ENCODE assay signal across 8 mouse cellular contexts in the genomic region with DNA sequence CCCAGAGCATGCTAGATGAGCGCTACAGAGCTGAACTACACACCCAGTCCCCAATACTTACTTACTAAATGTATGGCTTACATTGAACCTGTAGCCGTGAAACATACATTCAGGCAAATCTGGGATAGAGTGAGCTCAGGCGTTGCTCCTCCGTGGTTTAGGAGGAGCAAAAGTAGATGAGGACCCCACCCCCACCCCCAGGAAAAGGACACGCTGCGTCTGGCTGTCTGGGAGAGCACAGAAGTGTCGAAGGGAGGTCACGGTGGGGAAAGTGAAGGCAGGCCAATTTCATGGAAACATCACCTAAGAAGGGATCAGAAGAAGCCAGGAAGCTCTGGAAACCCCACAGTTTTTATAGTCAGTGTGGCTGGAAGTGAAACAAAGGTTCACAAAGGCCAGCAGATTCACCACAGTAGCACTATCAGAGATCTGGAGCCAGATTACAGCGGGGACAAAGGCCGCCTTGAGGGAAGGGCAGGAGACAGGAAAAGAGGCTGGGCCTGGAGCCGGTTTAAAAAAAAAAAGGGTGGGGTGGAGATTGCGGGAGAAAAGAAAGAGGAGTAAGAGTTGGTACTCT. TPM values are rescaled to one million over a fixed set of nuclear protein-coding genes. Genes with fewer than 3 reads are reported as not detected.
DNase-seq lines count a peak whose midpoint lies in the region; ATAC-seq and TF ChIP-seq lines count a peak whose summit lies in the region.

No protein-coding gene starts in this region.

- intact Hi-C loops in left cerebral cortex, postnatal 4 days (cut with DNase I), result no loop called here

- no peaks in the 10 kb centered on the region for H3K27me3 ChIP-seq in intestine, embryonic 16.5 days (replicated peaks; ENCODE audit: control insufficient read depth, insufficient read depth, low read length)
- H3K27me3 ChIP-seq in neural tube, embryonic 12.5 days (replicated peaks), result no peaks in the 10 kb centered on the region

- H3K4me1 ChIP-seq in lung, adult 2 months (ENCODE audit: control insufficient read depth, insufficient read depth, low read length), result peaks cover 5% of the 10 kb centered on the region
- peaks cover 9% of the 10 kb centered on the region for H3K4me1 ChIP-seq in intestine, embryonic 16.5 days (ENCODE audit: control insufficient read depth, insufficient read depth, low read length)
- H3K4me1 ChIP-seq in neural tube, embryonic 12.5 days, result peaks cover 11% of the 10 kb centered on the region; the same call in 1 of the 2 replicates

- peak overlapping the region; percentile 70 for H3K9ac ChIP-seq in intestine, embryonic 16.5 days (ENCODE audit: low read depth, low read length)
- peak overlapping the region; percentile 71 for H3K9ac ChIP-seq in neural tube, embryonic 12.5 days

- H3K27ac ChIP-seq in intestine, embryonic 16.5 days (ENCODE audit: low read length), result peak overlapping the region; percentile 96
- H3K27ac ChIP-seq in neural tube, embryonic 12.5 days, result peak overlapping the region; percentile 83

- no peaks in the 10 kb centered on the region for H3K36me3 ChIP-seq in intestine, embryonic 16.5 days (ENCODE audit: control insufficient read depth, insufficient read depth, low read length)
- no peaks in the 10 kb centered on the region for H3K36me3 ChIP-seq in neural tube, embryonic 12.5 days

- no peak for TF ChIP-seq POLR2A in lung, adult 2 months (IDR thresholded peaks at IDR 0.05; ENCODE audit: borderline replicate concordance, extremely low read depth, low read depth, low read length)

- peak; percentile 78 for ATAC-seq in intestine, embryonic 16.5 days
- ATAC-seq in neural tube, embryonic 12.5 days (ENCODE audit: low FRiP score, low read depth), result peak; percentile 25
- no peak; the same call in 1 of the 2 replicates for ATAC-seq in granulocyte monocyte progenitor cell, adult 5-6 weeks (replicated peaks; ENCODE audit: poor library complexity, severe bottlenecking)

- peak overlapping the region; percentile 78 for H3K4me3 ChIP-seq in lung, adult 2 months (replicated peaks; ENCODE audit: extremely low read depth, low read depth, low read length)
- H3K4me3 ChIP-seq in intestine, embryonic 16.5 days (ENCODE audit: low read length), result peak overlapping the region; percentile 53
- H3K4me3 ChIP-seq in neural tube, embryonic 12.5 days, result peak overlapping the region; percentile 29

- no peaks in the 10 kb centered on the region for H3K9me3 ChIP-seq in intestine, embryonic 16.5 days (ENCODE audit: control insufficient read depth, low read length)
- no peaks in the 10 kb centered on the region for H3K9me3 ChIP-seq in neural tube, embryonic 12.5 days

- WGBS in lung, adult 2 months, result 7% methylated on average over 12 of the region's 12 CpGs
- WGBS in intestine, embryonic 16.5 days, result 2% methylated on average over 12 of the region's 12 CpGs
- 6% methylated on average over 12 of the region's 12 CpGs for WGBS in neural tube, embryonic 12.5 days

- no peak for DNase-seq in lung, adult 2 months
- no peak for DNase-seq in lung, postnatal 14 days
- peak; percentile 72 for DNase-seq in embryo, embryonic 9.5 days (ENCODE audit: extremely low spot score)
- DNase-seq in left cerebral cortex, postnatal 4 days, result no peak
- DNase-seq in layer of hippocampus, postnatal 10 days (ENCODE audit: low spot score in 2 of 2), result no peak

- peak overlapping the region; percentile 72 for H3K4me2 ChIP-seq in intestine, embryonic 16.5 days (ENCODE audit: low read depth, low read length)
- H3K4me2 ChIP-seq in neural tube, embryonic 12.5 days (replicated peaks), result peak overlapping the region; percentile 65

- TF ChIP-seq CTCF in lung, adult 2 months (IDR thresholded peaks at IDR 0.05; ENCODE audit: insufficient read depth, low read length), result no peak

RNA-seq across cellular contexts. Expression of a gene that starts 20.0 kb away (rescaled TPM):
- 16.7 and 21.6 TPM in 2 replicates for polyA plus RNA-seq in lung, adult 2 months (2012; rRNA removed)
- 33.1 and 37.1 TPM in 2 replicates for polyA plus RNA-seq in intestine, embryonic 16.5 days (2015; fragmentation: Nextera tagmentation; extraction: Ambion mirVana)
- 68.6 and 81.6 TPM in 2 replicates for polyA plus RNA-seq in neural tube, embryonic 12.5 days (2016; fragmentation: Nextera tagmentation; extraction: Ambion mirVana)
- total RNA-seq in left cerebral cortex, postnatal 4 days (2021), result 100 to 1,000 TPM; 155 to 163 TPM
- total RNA-seq in layer of hippocampus, postnatal 10 days (2021), result 100 to 1,000 TPM; 153 to 156 TPM
- total RNA-seq in granulocyte monocyte progenitor cell, adult 5-6 weeks (2014; fragmentation: Nextera tagmentation), result 105 and 147 TPM in 2 replicates
- total RNA-seq in granulocyte monocyte progenitor cell, adult 5-6 weeks (2017), result 84.2 and 93.6 TPM in 2 replicates

RNA-seq across cellular contexts. Expression of a gene that starts 37.2 kb away (rescaled TPM):
- 63.3 TPM in 2 replicates for polyA plus RNA-seq in lung, adult 2 months (2012; rRNA removed)
- polyA plus RNA-seq in intestine, embryonic 16.5 days (2015; fragmentation: Nextera tagmentation; extraction: Ambion mirVana), result 11.7 and 12.4 TPM in 2 replicates
- polyA plus RNA-seq in neural tube, embryonic 12.5 days (2016; fragmentation: Nextera tagmentation; extraction: Ambion mirVana), result 2.8 and 3.7 TPM in 2 replicates
- 1 to 10 TPM; 1.1 TPM for total RNA-seq in left cerebral cortex, postnatal 4 days (2021)
- total RNA-seq in layer of hippocampus, postnatal 10 days (2021), result under 1 TPM; 0.41 to 0.58 TPM
- not detected in 2 replicates for total RNA-seq in granulocyte monocyte progenitor cell, adult 5-6 weeks (2014; fragmentation: Nextera tagmentation)
- not detected in 2 replicates for total RNA-seq in granulocyte monocyte progenitor cell, adult 5-6 weeks (2017)

RNA-seq across cellular contexts. Expression of a gene that starts 56.3 kb away (rescaled TPM):
- not detected in 2 replicates for polyA plus RNA-seq in lung, adult 2 months (2012; rRNA removed)
- polyA plus RNA-seq in intestine, embryonic 16.5 days (2015; fragmentation: Nextera tagmentation; extraction: Ambion mirVana), result not detected in 2 replicates
- not detected in 2 replicates for polyA plus RNA-seq in neural tube, embryonic 12.5 days (2016; fragmentation: Nextera tagmentation; extraction: Ambion mirVana)
- total RNA-seq in left cerebral cortex, postnatal 4 days (2021), result not detected
- total RNA-seq in layer of hippocampus, postnatal 10 days (2021), result not detected
- not detected in 2 replicates for total RNA-seq in granulocyte monocyte progenitor cell, adult 5-6 weeks (2014; fragmentation: Nextera tagmentation)
- not detected in 2 replicates for total RNA-seq in granulocyte monocyte progenitor cell, adult 5-6 weeks (2017)
